Mouse (Mus musculus) left cerebral cortex, postnatal 25 days (tissue): ENCODE measurements around the gene Clca3a2. TPM values are rescaled to one million over a fixed set of nuclear protein-coding genes. Genes with fewer than 3 reads are reported as not detected.
"Not testable (repeated sequence)": the region's sequence is repeated elsewhere in the genome, so short reads cannot be mapped to it uniquely, and the experiment has no call there.

Experiments used
- DNase-seq, 2 experiments: peaks; one replicate each; pipeline ENCODE4 v3.0.0; 2022; ENCODE audit warnings: low spot score in 2 of 2, mixed read lengths in 1 of 2
- intact Hi-C: fragments of 180-260 bp; cut with DNase I; formaldehyde crosslinking; loops from one replicate; pipeline ENCODE4 v1.15.1; 2025
- total RNA-seq, 2 experiments: library from RNA; stranded (reverse); gene quantifications; 2 replicates each; pipeline ENCODE4 v1.2.3; 2021

Gene Clca3a2
- total RNA-seq = under 1 TPM; 0.30 to 0.62 TPM

DNA sequence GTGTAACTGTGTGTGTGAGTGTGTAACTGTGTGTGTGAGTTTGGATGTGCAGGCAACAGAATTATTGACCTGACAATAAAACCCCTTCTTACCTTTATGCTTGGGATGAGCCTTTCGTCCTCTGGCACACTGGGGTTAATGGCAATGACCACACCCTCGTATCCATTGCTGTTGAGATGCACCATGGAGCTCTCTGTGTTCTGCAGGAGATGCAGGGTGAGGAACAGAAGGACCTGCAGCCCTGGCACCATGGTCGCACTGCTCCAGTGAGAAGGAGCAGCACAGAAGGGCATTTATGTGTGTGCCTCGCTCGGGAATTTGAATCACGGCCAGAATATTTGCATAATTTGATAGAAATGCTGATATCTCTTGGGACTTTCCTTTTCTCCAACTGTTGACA lies at the start of gene Clca3a2:
Gene Clca3a2 (minus strand): TSS at position 276 of the 400 bp plus-strand sequence.
- intact Hi-C loops = loop anchor here (10.0 kb wide), 1 partner anchor 64 kb away; no protein-coding TSS in a partner anchor
- not testable (repeated sequence) for DNase-seq

- no peak for DNase-seq
- intact Hi-C loops = no loop called here
Measured at GRCm38 (mm10) chr3:144849584-144849983, 30.3 kb upstream of the Clca3a2 start.

DNA sequence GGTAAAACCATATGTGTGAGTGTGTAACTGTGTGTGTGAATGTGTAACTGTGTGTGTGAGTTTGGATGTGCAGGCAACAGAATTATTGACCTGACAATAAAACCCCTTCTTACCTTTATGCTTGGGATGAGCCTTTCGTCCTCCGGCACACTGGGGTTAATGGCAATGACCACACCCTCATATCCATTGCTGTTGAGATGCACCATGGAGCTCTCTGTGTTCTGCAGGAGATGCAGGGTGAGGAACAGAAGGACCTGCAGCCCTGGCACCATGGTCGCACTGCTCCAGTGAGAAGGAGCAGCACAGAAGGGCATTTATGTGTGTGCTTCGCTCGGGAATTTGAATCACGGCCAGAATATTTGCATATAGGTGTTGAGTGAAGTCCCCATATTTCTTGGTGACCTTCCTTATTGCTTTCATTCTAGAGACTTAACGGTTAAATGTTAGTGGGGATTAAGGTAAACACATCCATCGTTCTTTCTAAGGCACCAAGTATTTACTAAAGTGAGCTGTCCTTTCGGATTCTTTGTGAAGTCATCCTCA lies 29.8 kb upstream of the Clca3a2 start, which contains the start of gene Clca3b:
Gene Clca3b (minus strand): TSS at position 344 of the 543 bp plus-strand sequence.
- DNase-seq, intact Hi-C loops: not testable (repeated sequence)

GRCm38 (mm10) chr3:144827257-144827656 lies 8.0 kb upstream of the Clca3a2 start:
- intact Hi-C loops = loop anchor here (10.0 kb wide), 2 partner anchors 198 to 298 kb away; no protein-coding TSS in a partner anchor
- no peak for DNase-seq

GRCm38 (mm10) chr3:144825151-144825550 lies 5.9 kb upstream of the Clca3a2 start:
- intact Hi-C loops = loop anchor here (10.0 kb wide), 2 partner anchors 200 to 300 kb away; no protein-coding TSS in a partner anchor
- DNase-seq = peak; percentile 84 to 91

- peak in 1 of 2 experiments; percentile 70 for DNase-seq
- intact Hi-C loops = loop anchor here (10.0 kb wide), 2 partner anchors 201 to 301 kb away; no protein-coding TSS in a partner anchor
Measured at GRCm38 (mm10) chr3:144823331-144823730, 4.0 kb upstream of the Clca3a2 start.

DNA sequence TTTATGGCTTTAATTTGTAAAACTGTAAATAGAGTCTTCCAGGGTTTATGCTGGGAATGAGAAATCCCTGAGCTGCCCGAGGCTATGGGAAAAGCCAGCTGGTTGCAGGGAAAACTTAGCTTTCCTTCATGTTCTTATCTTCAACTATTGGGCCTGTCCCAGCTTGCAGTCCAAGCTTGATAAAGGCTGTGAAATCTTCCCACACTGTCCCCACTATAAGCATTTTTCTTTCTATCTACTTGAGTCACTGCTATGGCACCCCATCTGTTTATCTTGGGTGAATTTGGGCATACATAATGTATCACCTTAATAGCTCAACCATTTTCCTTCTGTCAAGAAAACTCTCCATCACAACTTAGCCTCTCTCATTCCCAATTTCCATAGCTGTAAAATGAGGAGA lies 1.3 kb upstream of the Clca3a2 start:
- DNase-seq = peak in 1 of 2 experiments; percentile 31
- intact Hi-C loops = loop anchor here (10.0 kb wide), 2 partner anchors 204 to 304 kb away; no protein-coding TSS in a partner anchor

- intact Hi-C loops = loop anchor here (10.0 kb wide), 1 partner anchor 59 kb away; no protein-coding TSS in a partner anchor
- DNase-seq = peak in 1 of 2 experiments; percentile 43
Measured at GRCm38 (mm10) chr3:144813336-144813735, 6.0 kb downstream of the Clca3a2 start.

GRCm38 (mm10) chr3:144811821-144812220 lies 7.5 kb downstream of the Clca3a2 start:
- no peak for DNase-seq

DNA sequence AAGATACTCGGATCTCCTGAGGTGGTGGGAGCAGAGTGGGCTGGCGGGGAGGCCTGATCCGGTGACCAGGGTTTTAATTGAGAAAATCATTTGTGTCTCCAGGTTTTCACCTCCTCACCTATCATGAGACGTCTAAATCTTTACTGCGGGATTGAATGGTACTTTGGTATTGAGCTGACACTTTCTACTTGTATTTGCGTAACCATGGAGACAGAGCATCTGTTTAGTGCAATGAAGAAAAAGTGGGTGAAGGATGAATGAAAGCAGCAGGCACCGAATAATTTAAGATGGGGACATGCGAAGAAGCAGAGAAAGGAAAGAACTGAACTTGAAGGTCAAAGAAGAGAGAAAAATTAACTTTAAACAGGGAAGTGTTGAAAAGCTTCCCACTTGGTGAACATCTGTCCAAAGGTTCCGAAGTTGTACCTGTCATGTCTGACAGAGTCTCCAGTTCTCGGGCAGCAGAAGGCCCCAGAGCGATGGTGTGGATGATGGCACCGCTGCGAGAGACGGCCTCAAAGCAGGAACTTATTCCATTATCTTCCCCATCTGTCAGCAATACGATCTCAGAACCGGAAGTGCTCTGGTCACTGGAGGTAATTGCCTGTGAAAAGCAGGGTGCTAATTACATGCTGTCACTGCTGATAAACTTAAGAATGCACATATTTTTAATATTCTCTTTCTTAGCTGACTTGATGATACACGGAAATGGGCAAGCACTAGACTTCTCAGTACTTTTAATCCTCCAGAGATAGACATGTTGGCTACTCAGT lies 11.0 kb downstream of the Clca3a2 start:
- intact Hi-C loops, DNase-seq: not testable (repeated sequence)

More at GRCm38 (mm10) chr3:144811821-144812220, 7.5 kb downstream of the Clca3a2 start:
- intact Hi-C loops = loop anchor here (10.0 kb wide), 1 partner anchor 57 kb away; no protein-coding TSS in a partner anchor

DNA sequence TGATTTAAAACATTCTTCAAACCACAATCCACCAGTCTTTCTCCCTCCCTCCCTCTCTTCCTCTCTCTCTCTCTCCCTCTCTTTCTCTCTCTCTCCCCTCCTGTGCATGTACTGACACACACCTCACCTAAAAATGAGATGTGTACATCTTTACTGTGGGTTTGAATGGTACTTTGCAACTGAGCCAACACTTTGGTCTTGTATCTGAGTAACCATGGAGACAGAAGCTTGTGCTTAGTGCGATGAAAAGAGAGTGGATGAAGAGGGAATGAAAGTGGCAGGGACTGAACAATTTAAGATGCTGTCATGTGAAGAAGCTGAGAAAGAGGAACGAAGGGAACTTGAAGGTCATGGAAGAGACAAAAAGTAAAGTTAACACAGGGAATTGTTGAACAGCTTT lies 12.7 kb downstream of the Clca3a2 start:
- intact Hi-C loops, DNase-seq: not testable (repeated sequence)

GRCm38 (mm10) chr3:144801861-144802260 lies 17.4 kb downstream of the Clca3a2 start:
- DNase-seq = peak in 1 of 2 experiments; percentile 17
- intact Hi-C loops = no loop called here

DNA sequence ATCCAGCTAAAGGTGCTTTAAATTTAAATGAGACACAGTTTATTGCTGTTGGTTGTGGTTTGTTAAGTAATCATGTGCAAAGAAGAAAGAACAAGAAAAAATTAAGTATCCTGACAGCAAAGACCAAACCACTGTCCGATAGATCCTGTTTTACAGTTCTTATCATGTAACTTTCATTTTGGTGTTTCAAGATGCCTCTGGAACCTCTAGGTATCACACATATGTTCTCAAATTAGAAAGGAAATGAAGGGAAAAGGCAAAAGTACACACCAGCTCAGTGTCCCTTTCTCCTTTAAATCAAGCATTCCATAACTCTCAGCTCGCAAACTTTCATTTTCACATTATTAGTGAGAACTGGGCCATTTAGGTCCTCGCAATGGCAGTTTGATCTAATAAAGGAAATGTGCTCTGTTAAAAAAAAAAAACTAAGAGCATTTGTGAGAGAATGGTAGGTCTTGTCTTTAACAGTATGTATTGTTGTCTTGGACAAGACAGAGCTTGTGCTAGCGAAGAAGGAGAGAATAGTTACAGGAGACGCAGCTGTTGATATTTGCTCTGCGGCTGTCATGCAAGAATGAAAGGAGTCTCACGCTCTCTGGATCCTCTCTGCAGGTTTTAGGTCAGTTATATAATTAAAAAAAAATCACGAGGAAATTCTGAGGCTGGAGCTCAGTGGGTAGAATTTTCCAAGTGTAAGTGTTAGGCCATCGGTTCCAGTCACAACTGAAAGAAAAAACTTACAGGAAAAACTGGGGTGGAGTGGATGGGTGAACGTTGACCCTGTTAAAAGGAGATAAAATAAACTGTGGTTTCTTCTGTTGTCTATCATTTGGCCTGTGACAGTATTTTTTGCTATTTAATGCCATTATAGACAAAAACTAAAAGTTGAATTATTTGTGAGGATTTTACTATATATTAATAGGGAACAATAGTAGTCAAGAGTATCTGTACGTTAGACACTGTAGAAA lies 33.8 kb downstream of the Clca3a2 start:
- DNase-seq = no peak
- intact Hi-C loops = loop anchor here (5.0 kb wide), 1 partner anchor 63 kb away; the partner anchor contains the start of gene Sh3glb1

DNA sequence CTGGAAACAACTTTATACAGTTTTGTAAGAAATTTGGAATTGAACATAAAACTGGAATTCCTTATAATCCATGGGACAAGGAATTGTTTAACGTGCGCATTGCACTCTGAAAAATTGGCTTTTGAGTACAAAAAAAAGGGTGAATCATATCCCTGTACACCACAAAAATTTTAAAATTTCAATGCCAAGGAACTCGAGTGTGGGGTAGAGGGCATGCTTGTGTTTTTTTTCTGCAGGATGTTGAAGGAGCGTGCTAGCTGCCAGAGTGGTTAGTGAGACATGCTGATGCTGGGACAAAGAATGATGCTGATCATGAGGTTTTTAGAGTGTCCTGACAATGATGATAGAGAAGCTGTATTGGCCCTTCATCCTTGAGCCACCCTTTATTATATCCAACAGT lies 54.1 kb downstream of the Clca3a2 start:
- intact Hi-C loops = no loop called here
- DNase-seq = no peak

- intact Hi-C loops = no loop called here
Measured at GRCm38 (mm10) chr3:144761454-144761853, 57.8 kb downstream of the Clca3a2 start.

DNA sequence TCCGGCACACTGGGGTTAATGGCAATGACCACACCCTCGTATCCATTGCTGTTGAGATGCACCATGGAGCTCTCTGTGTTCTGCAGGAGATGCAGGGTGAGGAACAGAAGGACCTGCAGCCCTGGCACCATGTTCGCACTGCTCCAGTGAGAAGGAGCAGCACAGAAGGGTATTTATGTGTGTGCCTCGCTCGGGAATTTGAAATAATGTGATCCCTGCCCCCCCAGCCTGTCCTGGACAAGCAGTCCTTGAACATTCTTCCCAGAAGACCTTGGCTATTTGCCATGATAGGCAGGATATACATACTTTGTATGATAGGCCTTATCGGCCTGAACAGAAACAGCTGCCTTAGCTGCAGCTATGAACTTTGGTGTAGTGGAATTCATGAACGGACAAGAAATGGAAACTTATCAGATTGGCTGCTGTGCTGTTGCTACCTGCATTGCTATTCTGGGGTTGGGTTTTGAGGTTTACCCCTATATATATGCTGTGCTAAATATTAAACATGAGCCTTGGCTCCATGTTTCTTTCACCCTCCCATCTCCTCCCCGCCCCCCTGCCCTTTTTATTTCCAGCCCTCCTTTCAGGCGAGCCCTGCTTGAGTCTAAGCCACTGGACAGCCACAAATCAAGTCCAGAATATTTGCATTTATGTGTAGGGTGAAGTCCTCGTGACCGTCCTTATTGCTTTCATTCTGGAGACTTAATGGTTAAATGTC lies 58.5 kb downstream of the Clca3a2 start, which contains the start of gene Clca3a1:
Gene Clca3a1 (minus strand): TSS at position 386 of the 718 bp plus-strand sequence.
- DNase-seq = no peak
- intact Hi-C loops = no loop called here

More at GRCm38 (mm10) chr3:144761454-144761853, 57.8 kb downstream of the Clca3a2 start:
- no peak for DNase-seq

DNA sequence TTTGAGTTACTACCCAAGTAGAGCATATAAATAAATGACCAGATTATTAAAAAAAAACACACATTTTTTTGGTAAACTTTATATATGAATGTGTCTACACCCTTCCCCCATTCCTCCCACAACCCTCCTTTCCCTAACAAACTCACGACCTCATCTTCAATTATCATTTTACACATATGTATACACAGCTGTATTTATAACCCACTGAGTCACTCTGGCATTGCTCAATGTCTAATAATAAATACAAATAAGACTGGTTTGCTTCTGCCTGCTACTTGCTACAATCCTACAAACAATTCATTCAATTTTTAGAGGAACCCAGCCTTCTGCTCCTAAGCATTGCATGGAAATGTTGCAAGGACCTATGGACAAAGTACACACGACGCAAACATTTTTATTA lies 59.6 kb downstream of the Clca3a2 start:
- intact Hi-C loops = loop anchor here (10.0 kb wide), 1 partner anchor 55 kb away; the partner anchor contains the start of gene Clca3a2
- DNase-seq = no peak

DNA sequence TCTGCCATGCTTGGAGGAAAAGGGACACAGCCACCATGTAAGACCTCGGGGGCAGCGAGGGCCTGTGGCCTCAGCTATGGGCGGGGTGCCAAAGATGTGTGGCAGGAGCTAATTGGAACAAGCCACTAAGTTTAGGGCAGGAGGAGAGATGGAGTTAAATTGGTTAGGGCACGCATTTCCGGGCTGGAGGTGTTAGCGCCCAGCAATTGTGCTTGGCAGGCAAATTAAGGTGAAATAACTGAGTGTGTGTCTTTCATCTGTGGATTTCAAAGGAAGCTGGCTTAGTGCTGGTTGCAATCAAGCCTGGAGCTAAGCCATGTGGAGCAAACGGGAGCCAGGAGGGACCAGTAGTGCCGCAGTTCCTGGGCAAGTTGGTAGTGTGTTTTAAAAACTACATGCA lies 63.2 kb downstream of the Clca3a2 start:
- not testable (repeated sequence) for DNase-seq
- intact Hi-C loops = loop anchor here (10.0 kb wide), 1 partner anchor 59 kb away; the partner anchor contains the start of gene Clca3a2
